Mouse (Mus musculus) forelimb bud, embryonic 11.5 days (tissue): ENCODE measurements around the gene Moxd1.

Source experiments
- DNase-seq: peaks from one replicate; pipeline ENCODE4 v3.0.0-alpha.2; 2012; ENCODE audit warnings: low read depth, low spot score

Moxd1 gene

GRCm38 (mm10) chr10:24223449-24224143 lies at the start of gene Moxd1:
TSS of gene Moxd1 (plus strand) at chr10:24223517.
- DNase-seq: no peak

GRCm38 (mm10) chr10:24190392-24190791 lies 32.9 kb upstream of the Moxd1 start:
- no peak for DNase-seq

GRCm38 (mm10) chr10:24191977-24192376 lies 31.3 kb upstream of the Moxd1 start:
- no peak for DNase-seq

- DNase-seq: no peak
Measured at GRCm38 (mm10) chr10:24199303-24199702, 24.0 kb upstream of the Moxd1 start.

- DNase-seq: no peak
Measured at GRCm38 (mm10) chr10:24200099-24200498, 23.2 kb upstream of the Moxd1 start.

- DNase-seq: no peak
Measured at GRCm38 (mm10) chr10:24210075-24210474, 13.2 kb upstream of the Moxd1 start.

- no peak for DNase-seq
Measured at GRCm38 (mm10) chr10:24213297-24213696, 10.0 kb upstream of the Moxd1 start.

GRCm38 (mm10) chr10:24217558-24218268 lies 5.6 kb upstream of the Moxd1 start:
- DNase-seq: no peak

GRCm38 (mm10) chr10:24220931-24221330 lies 2.4 kb upstream of the Moxd1 start:
- DNase-seq: no peak

GRCm38 (mm10) chr10:24222911-24223310 lies 406 bp upstream of the Moxd1 start:
- no peak for DNase-seq

- DNase-seq: no peak
Measured at GRCm38 (mm10) chr10:24224591-24224990, 1.3 kb downstream of the Moxd1 start.

- DNase-seq: no peak
Measured at GRCm38 (mm10) chr10:24228318-24229183, 5.2 kb downstream of the Moxd1 start.

GRCm38 (mm10) chr10:24232281-24232680 lies 9.0 kb downstream of the Moxd1 start:
- DNase-seq: no peak

- DNase-seq: no peak
Measured at GRCm38 (mm10) chr10:24235426-24236283, 12.3 kb downstream of the Moxd1 start.

GRCm38 (mm10) chr10:24246815-24247214 lies 23.5 kb downstream of the Moxd1 start:
- no peak for DNase-seq

- DNase-seq: no peak
Measured at GRCm38 (mm10) chr10:24248116-24248515, 24.8 kb downstream of the Moxd1 start.

- DNase-seq: no peak
Measured at GRCm38 (mm10) chr10:24251631-24252030, 28.3 kb downstream of the Moxd1 start.

GRCm38 (mm10) chr10:24258150-24258549 lies 34.8 kb downstream of the Moxd1 start:
- DNase-seq: no peak

- peak; percentile 45 for DNase-seq
Measured at GRCm38 (mm10) chr10:24258885-24259284, 35.6 kb downstream of the Moxd1 start.

- peak; percentile 64 for DNase-seq
Measured at GRCm38 (mm10) chr10:24259794-24260590, 36.7 kb downstream of the Moxd1 start.
